Mouse (Mus musculus) megakaryocyte, adult 5-6 weeks (primary cell): ENCODE measurements around the gene Abcf2. TPM values are rescaled to one million over a fixed set of nuclear protein-coding genes. Genes with fewer than 3 reads are reported as not detected.

Experiments used
- ATAC-seq: 2 replicates; pipeline ENCODE4 v1.8.0; 2016; ENCODE audit warnings: mild to moderate bottlenecking, inconsistent platforms; ENCODE audit not compliant: poor library complexity, severe bottlenecking
- total RNA-seq, 2 experiments: library from RNA; stranded (forward) in 1 of 2; stranded (reverse) in 1 of 2; fragments of 153-499, 151-499 nt in 1 of 2; fragments of 221-1000, 200-1000 nt in 1 of 2; gene quantifications; 2 replicates each; pipeline versions ENCODE4 v1.2.3 to v1.2.4; 2015 to 2017

Gene Abcf2
- total RNA-seq (2015) (18.1 and 24.0 TPM in 2 replicates), total RNA-seq (2017) (53.7 and 54.5 TPM in 2 replicates)

DNA sequence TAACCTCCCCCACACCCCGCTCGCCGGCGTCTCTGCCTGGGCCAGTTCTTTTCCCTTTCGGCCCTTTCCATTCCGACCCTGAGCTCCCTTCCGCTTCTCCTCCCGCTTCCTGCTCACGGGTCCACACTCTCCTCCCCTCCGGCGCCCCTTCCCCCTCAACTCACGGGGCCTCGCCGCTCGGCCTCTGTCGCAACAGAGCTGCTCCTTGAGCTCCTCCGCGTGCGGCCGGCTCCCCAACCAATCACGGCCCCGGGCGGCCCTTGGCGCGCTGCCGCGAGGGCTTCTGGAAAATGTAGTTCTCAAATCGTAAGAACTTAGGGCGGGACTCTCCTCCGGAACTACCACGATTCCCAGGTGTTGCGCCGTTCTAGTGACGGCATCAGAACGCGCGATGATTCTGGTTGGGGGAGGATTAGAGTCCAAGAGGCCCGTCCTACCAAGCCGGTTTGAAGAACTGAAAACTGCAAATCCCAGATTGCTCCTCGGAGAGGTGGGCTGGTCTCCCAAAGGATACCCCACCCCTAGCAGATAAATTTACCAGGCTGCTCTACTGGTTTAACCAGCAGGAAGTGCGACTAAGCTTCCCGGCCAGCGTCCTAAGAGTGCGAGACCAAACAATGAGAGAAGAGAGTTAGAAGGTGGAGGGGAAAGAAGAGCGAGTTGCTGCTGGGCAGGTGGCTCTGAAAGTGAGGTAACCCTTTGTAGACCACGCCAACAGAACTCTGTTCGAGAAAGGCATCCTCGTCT, at the start of gene Abcf2:
TSS of gene Abcf2 (minus strand) at position 285 of the 747 bp plus-strand sequence.
- ATAC-seq: peak; percentile 95

DNA sequence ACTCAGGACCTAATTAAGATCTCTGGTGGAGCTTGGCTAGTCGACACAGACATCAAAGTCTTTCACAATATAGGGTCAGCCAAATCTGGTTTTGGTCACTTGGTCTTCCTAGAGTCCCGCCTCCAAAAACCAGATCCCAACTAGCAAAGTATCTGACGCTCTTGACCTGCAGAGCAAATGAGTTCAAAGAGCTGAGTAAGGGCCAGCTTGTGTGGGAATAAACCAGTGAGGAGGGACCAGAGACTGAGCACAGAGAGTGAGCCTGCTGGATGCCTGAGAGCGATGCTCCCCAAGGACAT, 47.5 kb upstream of the Abcf2 start:
- ATAC-seq: no peak

DNA sequence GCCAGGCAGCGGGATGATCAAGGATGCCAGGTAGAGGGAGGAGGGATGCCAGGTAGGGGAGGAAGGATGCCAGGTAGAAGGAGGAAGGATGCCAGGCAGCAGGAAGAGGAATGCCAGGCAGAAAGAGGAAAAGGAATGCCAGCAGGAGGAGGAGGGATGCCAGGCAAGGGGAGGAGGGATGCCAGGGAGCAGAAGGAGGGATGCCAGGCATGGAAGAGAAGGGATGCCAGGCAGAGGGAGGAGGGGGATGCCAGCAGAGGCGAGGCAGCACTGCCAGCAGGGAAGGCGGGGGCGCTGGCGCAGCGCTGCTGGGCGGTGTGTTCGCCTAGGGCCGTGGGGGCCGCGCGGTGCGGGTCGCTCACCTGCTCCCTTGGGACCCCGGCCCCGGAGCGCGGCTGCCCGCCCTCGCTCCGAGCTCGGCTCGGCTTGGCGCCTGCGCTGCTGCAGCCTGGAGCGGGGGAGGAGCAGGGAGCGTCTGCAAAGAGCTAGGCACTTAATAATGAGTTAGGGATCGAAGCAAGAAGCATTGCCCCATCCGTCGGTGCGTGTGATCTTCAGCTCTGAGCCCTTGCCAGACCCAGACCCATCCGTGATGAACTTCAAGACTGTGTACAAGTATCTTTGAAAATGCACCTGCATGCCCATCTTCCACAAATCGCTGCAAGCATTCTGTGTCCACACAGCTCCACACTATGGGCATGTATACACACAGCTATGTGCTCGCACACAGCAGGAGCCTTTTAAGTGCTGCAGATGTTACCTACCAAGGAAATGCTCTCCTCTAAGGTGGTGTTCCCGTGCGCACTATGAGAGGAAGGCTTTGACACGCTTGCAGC, 46.9 kb upstream of the Abcf2 start, which contains the start of gene Smarcd3:
TSS of gene Smarcd3 (minus strand) at position 426 of the 836 bp plus-strand sequence.
- no peak for ATAC-seq

DNA sequence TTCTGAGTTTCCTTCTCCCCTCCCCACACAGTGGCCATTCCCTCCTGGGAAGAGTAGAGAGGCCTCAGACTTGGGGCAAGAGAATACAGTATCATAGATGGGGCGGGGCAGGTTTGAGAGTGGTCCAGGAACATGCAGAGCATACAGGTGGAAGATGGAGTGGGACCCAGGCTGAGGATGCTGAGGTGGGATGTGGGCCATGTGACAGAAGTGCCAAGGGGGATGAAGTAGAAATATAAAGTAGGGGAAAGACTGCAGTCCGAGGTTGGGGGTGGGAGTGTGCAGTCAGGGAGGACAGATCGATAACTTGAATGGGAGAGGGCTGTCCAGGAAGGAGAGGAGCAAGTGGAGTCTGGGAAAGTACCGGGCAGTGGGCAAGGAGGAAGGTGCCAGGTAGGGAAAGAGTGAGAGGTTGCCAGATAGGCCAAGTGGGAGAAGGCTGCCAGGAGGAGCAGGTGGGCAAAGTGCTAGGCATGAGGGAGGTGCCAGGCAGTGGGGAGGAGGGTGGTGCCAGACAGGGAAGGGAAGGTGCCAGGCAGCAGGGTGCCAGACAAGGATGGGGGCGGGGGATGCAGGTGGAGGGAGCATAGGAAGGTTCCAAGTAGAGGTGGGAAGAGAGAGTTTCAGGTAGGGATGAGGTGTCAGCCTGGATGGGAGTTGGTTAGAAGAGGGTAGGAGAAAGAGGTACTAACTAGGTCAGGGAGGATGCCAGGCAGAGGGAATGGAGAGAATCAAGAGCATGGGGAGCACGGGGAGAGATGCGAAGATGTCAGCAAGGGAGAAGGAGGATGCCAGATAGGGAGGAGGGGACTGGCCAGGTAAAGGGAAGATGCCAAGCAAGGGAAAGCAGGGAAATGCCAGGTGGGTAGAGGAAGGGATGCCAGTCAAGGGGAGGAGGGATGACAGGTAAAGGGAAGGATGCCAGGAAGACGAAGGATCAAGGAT, 46.0 kb upstream of the Abcf2 start:
- ATAC-seq: no peak

DNA sequence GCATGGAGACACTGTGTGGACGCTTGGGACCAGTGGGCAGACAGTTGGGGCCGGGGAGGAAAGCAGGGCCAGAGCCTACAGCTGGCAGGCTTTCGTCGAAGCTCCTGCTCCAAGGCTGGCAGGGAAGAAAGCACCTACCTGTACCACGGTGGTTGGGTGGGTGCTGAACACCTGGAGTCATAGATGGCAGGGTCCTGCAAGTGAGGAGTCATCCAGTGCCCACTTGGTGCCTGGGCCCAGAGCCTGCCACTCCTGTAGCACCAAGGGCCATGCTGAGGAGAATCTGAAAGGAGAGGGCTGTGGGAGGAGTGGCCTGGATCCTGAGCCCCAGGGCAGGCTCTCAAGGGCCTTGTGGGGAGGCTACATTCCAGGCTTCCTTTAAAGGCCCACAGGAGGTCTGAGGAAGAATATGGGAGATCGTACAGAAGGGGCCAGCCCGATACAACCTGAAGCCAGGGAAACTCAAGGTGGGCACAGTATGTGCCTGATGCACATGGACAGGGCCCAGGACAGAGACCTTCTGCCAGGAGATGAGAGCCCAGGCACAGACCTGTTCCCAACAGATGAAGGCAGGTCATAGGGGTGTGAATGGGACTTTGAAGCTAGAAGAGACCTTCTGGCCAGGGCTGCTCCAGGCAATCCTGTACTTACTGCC, 45.2 kb upstream of the Abcf2 start:
- no peak for ATAC-seq

DNA sequence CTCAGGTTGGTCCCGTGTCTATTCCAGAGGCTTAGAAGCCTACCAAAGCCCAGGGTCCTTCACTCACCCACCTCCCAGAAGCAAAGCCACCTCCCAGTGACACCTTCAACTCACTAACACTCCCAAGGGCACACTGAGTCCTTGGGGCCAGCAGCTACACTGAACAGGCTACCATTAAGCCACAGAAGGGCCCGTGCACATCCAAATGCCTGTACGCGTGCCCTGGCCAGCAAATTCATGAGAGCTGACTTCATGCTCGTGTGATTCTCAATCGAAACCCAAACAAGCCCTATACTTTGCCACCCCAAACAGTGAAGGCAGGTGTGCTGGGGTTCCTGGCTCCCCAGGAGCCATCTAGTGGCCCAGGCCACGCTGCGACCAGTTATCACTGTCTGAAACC, 43.4 kb upstream of the Abcf2 start:
- ATAC-seq: no peak

DNA sequence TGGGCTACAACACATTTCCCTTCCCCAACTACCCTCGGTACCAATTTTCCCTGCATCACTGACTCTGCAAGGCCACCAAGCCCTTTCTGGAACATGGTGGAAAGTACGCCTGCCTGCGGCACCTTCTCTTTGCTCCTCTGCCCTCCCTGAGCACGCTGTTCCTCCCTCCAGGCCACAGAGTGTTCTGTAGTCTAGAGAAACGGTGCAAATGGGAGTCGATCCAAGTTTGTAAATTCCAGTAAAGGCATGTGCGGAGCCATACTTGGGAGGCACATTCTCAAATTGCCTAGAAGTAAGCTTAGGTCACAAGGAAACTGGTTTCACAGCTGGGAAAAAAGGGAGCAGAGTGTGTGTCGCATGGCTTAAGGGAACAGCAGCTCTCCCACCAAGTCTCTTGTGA, 42.8 kb upstream of the Abcf2 start:
- ATAC-seq: no peak

DNA sequence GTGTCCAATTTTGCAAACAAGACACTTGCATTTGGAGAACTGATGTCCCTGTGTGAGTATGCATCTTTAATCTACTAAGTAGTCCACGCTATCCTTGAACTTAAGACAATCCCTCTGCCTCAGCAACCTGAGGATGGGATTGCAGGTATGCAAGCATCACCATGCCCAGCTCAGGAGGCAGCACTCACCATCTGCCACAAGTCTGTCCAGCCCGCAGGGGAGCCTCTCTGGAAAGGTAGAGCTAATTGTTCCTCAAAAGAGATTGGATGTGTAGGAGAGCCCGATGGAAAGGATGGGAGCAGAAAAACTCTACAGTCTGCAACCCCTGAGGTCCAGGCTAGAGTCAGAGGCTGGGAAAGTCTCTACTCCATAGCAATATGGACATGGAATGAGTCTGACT, 41.7 kb upstream of the Abcf2 start:
- ATAC-seq: no peak

DNA sequence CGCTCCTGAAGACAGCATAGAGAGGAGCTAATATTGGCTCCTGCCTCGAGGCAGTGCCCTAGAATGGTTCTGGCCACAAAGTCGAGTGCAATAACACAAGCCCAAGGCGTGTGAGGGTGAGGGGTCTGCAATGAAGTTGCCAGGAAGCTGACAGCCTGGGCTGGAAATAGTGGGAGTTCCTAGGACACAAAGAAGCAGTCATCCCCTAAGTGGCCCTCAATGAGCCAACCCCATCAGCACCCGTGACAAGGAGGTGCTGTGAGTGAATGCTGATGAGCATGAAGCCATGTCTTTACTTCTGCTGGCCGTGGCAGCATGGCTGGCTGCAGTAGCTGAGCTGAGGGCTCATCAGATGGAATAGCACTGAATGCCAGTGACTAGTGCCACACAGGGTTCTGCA, 37.8 kb upstream of the Abcf2 start:
- ATAC-seq: no peak

DNA sequence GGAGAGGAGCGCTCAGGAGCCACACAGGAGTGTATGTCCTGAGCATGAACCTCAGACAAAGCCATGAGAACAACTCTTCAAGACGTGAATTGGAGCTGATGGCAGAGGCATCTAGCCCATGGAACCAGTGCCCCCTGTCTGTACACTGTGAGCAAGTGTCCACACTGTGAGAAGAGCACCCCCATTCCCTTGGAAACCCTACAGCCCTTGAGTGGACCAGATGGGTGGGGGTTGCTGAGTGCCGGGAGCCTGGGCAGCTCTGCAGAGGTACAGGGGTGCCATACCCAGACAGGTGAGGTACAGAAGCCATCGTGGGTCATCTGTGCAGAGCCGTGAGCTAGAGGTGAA, 35.0 kb upstream of the Abcf2 start:
- no peak for ATAC-seq

DNA sequence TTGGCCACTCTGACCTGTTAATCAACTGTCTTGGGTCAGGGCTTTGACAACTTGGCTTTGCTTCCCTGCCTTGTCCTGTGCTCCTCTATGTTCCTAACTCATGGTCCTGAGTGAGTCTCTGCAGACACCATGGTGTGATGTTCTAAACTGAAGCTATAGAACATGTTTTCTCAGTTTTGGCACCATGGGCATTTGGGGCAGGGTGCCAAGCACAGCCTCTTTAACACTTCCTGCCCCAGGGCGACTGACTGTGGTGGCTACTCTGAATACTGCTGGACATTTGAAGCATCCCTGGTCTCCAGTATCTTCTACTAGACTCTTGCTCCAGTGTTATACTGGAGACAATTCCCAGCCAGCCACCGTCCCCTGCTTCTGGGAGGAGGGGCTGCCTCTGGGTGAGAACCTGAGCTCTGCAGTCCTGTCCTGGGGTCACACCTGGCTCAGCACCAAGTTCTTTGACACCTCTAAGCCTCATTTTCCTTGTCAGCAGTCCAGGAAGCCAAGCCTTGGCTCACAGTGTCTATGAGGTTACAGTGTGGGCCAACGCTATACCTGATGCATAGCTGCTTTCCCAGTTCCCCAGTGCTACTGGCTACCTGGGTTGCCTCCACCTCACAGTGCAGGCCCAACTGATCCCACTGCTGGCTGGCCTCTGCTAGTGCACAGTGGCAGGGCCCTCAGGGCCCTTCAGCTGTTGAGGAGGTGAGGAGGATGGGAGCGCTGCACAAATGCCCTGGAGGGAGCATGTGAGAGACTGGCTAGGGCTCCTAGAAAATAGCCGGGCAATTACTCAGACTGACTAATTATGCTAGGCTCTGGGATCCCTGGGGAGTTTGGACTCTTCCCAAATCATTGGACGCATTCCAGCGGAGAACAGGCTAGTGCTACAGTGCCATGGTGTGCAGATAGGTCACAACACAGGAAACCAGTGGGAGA, 34.4 kb upstream of the Abcf2 start:
- ATAC-seq: no peak

DNA sequence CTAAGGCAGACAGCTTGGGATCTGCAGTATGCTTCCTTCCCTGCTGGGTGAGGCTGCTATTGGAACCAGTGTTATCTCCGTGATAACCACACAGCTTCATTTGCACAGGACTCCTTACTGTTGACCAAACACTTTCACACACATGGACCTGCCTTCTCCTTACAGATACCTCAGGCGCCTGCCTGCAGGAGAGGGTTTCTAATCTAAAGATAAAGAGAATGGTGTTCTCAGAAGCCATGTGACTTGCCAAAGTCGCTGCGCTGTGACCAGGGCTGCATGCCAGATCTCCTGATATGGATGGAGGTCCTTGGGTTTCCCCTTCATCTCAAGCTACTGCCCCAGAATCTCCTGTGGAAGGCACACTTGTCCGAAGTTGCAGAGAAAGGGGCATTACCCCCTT, 32.1 kb upstream of the Abcf2 start:
- no peak for ATAC-seq

DNA sequence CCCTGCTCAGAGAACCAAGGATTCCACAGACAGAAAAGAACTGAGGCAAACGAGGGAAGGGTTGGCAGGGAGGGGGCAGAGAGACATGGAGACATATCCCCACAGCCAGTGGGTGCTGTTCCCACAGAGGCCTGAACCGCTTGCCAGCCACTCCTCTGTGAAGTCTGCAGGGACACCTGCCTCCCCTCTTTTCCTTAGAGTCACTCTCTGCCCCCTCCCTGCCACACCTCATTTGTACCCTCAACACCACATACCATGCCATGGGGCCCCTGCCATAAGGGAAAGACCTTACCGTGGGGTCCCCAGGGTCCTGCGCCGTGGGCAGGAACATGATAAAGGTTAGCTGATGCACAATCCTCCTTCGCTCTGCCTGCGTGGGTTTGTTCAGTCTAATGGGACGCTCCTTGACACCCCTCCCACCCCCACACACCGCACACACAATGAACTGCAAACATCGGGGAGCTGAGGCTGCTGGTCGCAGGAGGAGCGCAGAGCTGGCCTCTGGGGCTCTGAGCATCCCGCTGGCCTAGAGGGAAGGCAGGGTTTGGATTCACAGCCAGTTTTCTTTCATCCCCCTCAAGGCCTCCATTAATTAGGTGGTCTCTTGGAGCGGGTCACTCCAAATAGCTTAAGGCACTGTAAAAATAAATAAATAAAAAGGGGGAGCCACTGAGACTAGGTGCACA, 28.9 kb upstream of the Abcf2 start:
- no peak for ATAC-seq

DNA sequence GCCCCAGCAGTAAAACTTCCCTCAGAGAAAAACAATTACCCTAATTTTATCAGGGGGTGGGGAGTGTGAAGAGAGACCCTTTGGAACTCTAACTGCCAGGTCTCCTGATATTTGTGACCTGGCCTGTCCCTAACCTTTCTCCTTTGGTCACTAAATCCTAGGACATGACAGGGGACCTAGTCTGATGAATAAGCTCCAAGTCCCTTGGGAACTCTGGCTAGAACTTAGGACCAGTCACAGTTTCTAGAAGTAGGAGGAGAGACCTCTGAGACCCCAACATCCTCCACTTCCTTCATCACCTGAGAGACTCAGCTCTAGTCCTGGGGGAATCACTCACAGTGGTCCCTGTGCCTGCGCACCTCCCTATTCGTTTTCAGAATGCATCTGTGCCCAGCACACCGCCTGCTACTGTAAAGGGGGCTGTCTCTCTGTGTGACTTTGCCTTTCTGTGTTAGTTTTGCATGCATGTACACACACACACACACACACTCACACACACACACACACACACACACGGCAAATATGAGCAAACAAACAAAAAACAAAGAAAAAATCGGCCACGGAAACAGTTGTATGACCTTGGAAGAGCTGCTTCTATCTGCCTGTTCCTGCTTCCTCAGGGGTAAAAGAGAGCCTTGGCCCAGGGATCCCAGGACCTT, 28.2 kb upstream of the Abcf2 start:
- no peak for ATAC-seq

DNA sequence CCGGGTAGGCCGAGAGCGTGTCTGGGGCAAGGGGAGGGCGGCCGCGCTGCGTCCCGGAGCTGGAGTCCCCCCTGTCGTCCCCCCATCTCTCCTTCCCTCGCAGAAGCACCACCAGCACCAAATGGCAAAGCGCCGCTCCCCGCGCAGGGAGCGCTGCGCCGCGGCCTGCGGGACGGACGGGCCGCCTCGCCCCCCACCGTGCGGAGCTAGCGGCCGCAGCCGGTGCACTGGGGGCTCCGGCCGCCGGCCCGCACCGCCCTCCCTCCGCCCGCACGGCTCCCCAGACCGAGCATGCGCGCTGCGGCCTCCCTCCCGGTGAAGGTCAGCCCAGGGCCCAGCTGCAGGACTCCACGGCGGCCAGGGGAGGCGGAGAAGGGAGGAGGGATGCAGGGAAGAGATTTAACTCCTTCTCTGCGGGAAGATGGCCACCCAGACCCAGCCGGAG, 27.4 kb upstream of the Abcf2 start:
- no peak for ATAC-seq

DNA sequence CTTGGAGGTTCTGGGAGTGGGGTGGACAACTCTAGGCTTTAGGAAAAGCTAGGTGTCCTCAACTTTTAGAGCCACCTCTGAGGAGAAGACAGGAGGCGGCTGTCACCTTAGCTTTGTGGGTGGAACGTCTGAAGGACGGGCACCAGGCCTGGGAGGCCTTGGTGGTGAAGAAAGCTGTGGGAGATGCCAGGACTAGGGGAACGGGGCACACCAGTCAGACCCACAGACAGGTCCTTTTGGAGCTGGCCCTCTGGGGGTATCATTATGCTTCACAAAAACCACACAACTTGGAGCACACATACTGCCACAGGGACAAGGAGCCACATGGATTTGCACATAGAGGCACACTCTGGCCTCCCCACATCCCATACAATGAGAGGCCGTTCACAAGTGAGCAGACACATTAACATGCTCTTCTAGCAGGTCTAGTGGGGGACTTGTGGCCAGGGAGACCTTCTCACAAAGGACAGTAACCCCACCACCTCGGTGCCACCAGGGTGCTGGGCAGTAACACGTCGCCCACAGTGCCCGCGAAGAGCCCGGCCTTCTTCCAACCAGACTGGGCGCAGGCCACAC, 26.9 kb upstream of the Abcf2 start:
- ATAC-seq: no peak

DNA sequence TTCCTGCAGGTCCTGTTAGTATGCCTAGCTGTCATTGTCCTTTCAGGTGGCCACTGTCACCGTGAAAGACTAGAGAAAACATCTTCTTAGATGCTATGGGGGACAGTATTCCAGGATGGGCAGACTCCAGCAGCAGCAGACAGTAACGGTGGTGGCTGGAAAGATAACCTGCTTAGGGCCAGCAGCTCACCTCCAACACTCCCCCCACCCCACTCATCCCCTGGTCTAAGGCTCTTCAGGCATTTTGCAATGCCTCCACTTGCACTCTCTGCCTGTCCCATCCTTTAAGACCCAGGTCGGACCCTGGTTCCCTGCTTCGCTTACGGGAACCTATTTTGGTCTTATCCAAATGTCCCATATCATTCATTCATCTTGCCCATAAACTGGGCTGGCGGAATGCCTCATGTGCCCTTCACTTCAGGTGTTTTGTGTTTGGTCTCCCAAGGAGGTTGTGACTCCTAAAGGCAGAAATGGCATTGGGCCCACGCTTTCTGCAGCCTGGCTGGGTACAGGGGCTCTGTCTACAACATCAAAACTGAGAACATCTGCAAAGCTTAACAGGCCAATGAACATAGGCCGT, 26.3 kb upstream of the Abcf2 start:
- ATAC-seq: no peak
